Mouse (Mus musculus) neural tube, embryonic 12.5 days (tissue): ENCODE data around the gene Ano2. TPM values are rescaled to one million over a fixed set of nuclear protein-coding genes. Genes with fewer than 3 reads are reported as not detected.

ENCODE experiments used
- polyA plus RNA-seq: library from polyadenylated mRNA; unstranded; fragments of >200 nt; fragmentation: Nextera tagmentation; extraction: Ambion mirVana; gene quantifications from 2 replicates; pipeline ENCODE4 v1.2.1, GENCODE M21; 2016

The Ano2 gene
- polyA plus RNA-seq, 1 experiment from 2014 or later: 0.23 TPM

Other genes with a start within 250 kb of the Ano2 start
- gene Cd9, start 195.6 kb upstream of the Ano2 start, polyA plus RNA-seq: 44.3 and 51.1 TPM in 2 replicates
- gene Vwf, start 143.6 kb upstream of the Ano2 start, polyA plus RNA-seq: 10.1 and 12.3 TPM in 2 replicates